Mouse (Mus musculus) myocyte (in vitro differentiated cells): Measurements from ENCODE around the gene Casp1.

Experiments used
- CEBPB ChIP-seq: IDR thresholded peaks from 2 replicates; pipeline ENCODE4 v1.6.1; 2011; ENCODE audit warnings: mild to moderate bottlenecking, moderate library complexity; ENCODE audit not compliant: poor library complexity, insufficient read depth, severe bottlenecking
- E2F4 ChIP-seq: IDR thresholded peaks from one replicate; pipeline ENCODE4 v1.6.1; 2011; ENCODE audit warnings: mild to moderate bottlenecking, control low read depth, moderate library complexity; ENCODE audit not compliant: insufficient read depth
- MAX ChIP-seq: IDR thresholded peaks from one replicate; pipeline ENCODE4 v1.6.1; 2011; ENCODE audit warnings: low read depth, mild to moderate bottlenecking, control low read depth
- MYOD1 ChIP-seq, 3 experiments: IDR thresholded peaks; one replicate each; pipeline ENCODE4 v1.6.1; 2011; ENCODE audit warnings: control low read depth in 2 of 3, low read depth in 2 of 3, mild to moderate bottlenecking in 2 of 3, moderate library complexity in 1 of 3; ENCODE audit not compliant: insufficient read length in 2 of 3, control insufficient read depth in 1 of 3
- MYOG ChIP-seq, 3 experiments: IDR thresholded peaks; one replicate each; pipeline ENCODE4 v1.6.1; 2011; ENCODE audit warnings: control low read depth in 2 of 3, low read depth in 2 of 3, mild to moderate bottlenecking in 2 of 3; ENCODE audit not compliant: insufficient read length in 2 of 3, control insufficient read depth in 1 of 3, insufficient read depth in 1 of 3
- POLR2A ChIP-seq: IDR thresholded peaks from one replicate; pipeline ENCODE4 v1.6.1; 2011; ENCODE audit warnings: low read depth, mild to moderate bottlenecking, control low read depth, moderate library complexity; ENCODE audit not compliant: insufficient read length
- POLR2AphosphoS2 ChIP-seq: IDR thresholded peaks from one replicate; pipeline ENCODE4 v1.6.1; 2011; ENCODE audit warnings: low read depth, control low read depth; ENCODE audit not compliant: insufficient read length
- REST ChIP-seq: IDR thresholded peaks from one replicate; pipeline ENCODE4 v1.6.1; 2011; ENCODE audit warnings: mild to moderate bottlenecking, control low read depth, moderate library complexity; ENCODE audit not compliant: insufficient read depth, insufficient read length
- SRF ChIP-seq: IDR thresholded peaks from one replicate; pipeline ENCODE4 v1.6.1; 2011; ENCODE audit warnings: low read depth; ENCODE audit not compliant: control insufficient read depth, insufficient read length
- TCF12 ChIP-seq: IDR thresholded peaks from one replicate; pipeline ENCODE4 v1.6.1; 2011; ENCODE audit warnings: mild to moderate bottlenecking, control low read depth; ENCODE audit not compliant: poor library complexity, insufficient read depth, severe bottlenecking
- TCF3 ChIP-seq: IDR thresholded peaks from one replicate; pipeline ENCODE4 v1.6.1; 2011; ENCODE audit warnings: low read depth, control low read depth; ENCODE audit not compliant: insufficient read length
- USF1 ChIP-seq: IDR thresholded peaks from one replicate; pipeline ENCODE4 v1.6.1; 2011; ENCODE audit warnings: low read depth, mild to moderate bottlenecking, control low read depth, moderate library complexity

DNA sequence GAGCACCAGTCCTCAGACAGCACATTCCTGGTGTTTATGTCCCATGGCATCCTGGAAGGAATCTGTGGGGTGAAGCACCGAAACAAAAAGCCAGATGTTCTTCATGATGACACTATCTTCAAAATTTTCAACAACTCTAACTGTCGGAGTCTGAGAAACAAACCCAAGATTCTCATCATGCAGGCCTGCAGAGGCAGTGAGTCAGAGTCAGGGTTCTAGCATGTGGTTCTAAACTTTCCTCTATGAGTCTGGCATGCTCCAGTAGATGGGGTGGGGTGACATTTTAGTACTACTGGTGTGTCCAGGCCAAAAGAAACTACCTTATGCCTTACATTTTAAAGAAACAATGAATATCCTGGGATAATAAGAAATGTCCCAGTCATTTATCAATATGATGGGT is 55.4 kb downstream of the Casp1 start:
- TF ChIP-seq POLR2A, result no peak
- TF ChIP-seq MYOG (IDR thresholded peaks at IDR 0.05; ENCODE audit: control insufficient read depth in 1 of 3, insufficient read depth in 1 of 3, insufficient read length in 2 of 3, low read depth in 2 of 3), result no peak
- no peak for TF ChIP-seq MAX
- TF ChIP-seq CEBPB, result no peak
- no peak for TF ChIP-seq USF1
- no peak for TF ChIP-seq TCF3
- TF ChIP-seq TCF12, result no peak
- TF ChIP-seq MYOD1 (IDR thresholded peaks at IDR 0.05; ENCODE audit: control insufficient read depth in 1 of 3, insufficient read length in 2 of 3, low read depth in 2 of 3), result no peak
- no peak for TF ChIP-seq POLR2AphosphoS2
- TF ChIP-seq E2F4, result no peak
- no peak for TF ChIP-seq SRF
- TF ChIP-seq REST, result no peak
